Mouse (Mus musculus): ENCODE results near the gene Actrt3. TPM values are rescaled to one million over a fixed set of nuclear protein-coding genes. Genes with fewer than 3 reads are reported as not detected.
A peak's percentile ranks its signal among the peaks of the same experiment; 100 is the strongest.

Gene Actrt3
- polyA plus RNA-seq (2016; fragmentation: Nextera tagmentation; extraction: Ambion mirVana), result 0.08 TPM in 1 of 2 replicates, not detected in the other

- peak within 1 kb of the TSS; percentile 75; the same call in 1 of the 2 replicates for H3K27ac ChIP-seq
- H3K27me3 ChIP-seq (ENCODE audit: low read depth, poor library complexity, severe bottlenecking), result peaks cover 26% of the 10 kb centered on the region
- no peaks in the 10 kb centered on the region for H3K9me3 ChIP-seq (replicated peaks)
- WGBS, result under 1% methylated on average over 32 of the region's 32 CpGs
- peak; percentile 63 for DNase-seq (ENCODE audit: low spot score)
- H3K4me1 ChIP-seq, result peaks cover 27% of the 10 kb centered on the region
- peak within 1 kb of the TSS; percentile 77 for H3K4me3 ChIP-seq
- peaks cover 10% of the 10 kb centered on the region for H3K36me3 ChIP-seq
Observed at GRCm38 (mm10) chr3:30599711-30600545, at the start of gene Actrt3. TSS of gene Actrt3 (minus strand) at chr3:30599939.

GRCm38 (mm10) chr3:30648466-30648865 lies 48.7 kb upstream of the Actrt3 start:
- WGBS, result 87% methylated on average over 2 of the region's 2 CpGs
- Histone ChIP-seq H3K9me3 (replicated peaks) (no peaks in the 10 kb centered on the region), H3K36me3 (no peaks in the 10 kb centered on the region), H3K4me1 (peaks cover 28% of the 10 kb centered on the region), H3K27ac (no peak overlapping the region), H3K4me3 (no peak overlapping the region), H3K27me3 (ENCODE audit: low read depth, poor library complexity, severe bottlenecking) (peaks cover 41% of the 10 kb centered on the region)
- no peak for DNase-seq (ENCODE audit: low spot score)

- WGBS, result 2% methylated on average over 25 of the region's 25 CpGs
- Histone ChIP-seq H3K4me3 (peak within 1 kb of the TSS; percentile 55), H3K27me3 (ENCODE audit: low read depth, poor library complexity, severe bottlenecking) (peaks cover 41% of the 10 kb centered on the region), H3K36me3 (no peaks in the 10 kb centered on the region), H3K27ac (peak within 1 kb of the TSS; percentile 68; the same call in 1 of the 2 replicates), H3K9me3 (replicated peaks) (no peaks in the 10 kb centered on the region), H3K4me1 (peaks cover 28% of the 10 kb centered on the region)
- peak; percentile 80 for DNase-seq (ENCODE audit: low spot score)
Observed at GRCm38 (mm10) chr3:30647440-30648090, 47.8 kb upstream of the Actrt3 start, which contains the start of gene Lrrc34. TSS of gene Lrrc34 (minus strand) at chr3:30647869.

- Histone ChIP-seq H3K27ac (no peak overlapping the region), H3K9me3 (replicated peaks) (no peaks in the 10 kb centered on the region), H3K4me3 (peak overlapping the region; percentile 55), H3K4me1 (peaks cover 25% of the 10 kb centered on the region), H3K36me3 (no peaks in the 10 kb centered on the region), H3K27me3 (ENCODE audit: low read depth, poor library complexity, severe bottlenecking) (peaks cover 40% of the 10 kb centered on the region)
- DNase-seq (ENCODE audit: low spot score), result no peak
- 53% methylated on average over 8 of the region's 8 CpGs for WGBS
Observed at GRCm38 (mm10) chr3:30646761-30647160, 47.0 kb upstream of the Actrt3 start.

GRCm38 (mm10) chr3:30644207-30644606 lies 44.5 kb upstream of the Actrt3 start, which contains the start of gene Lrriq4:
TSS of gene Lrriq4 (plus strand) at chr3:30644507.
- no peak for DNase-seq (ENCODE audit: low spot score)
- H3K4me3 ChIP-seq, result no peak within 1 kb of the TSS
- no peaks in the 10 kb centered on the region for H3K36me3 ChIP-seq
- no peaks in the 10 kb centered on the region for H3K9me3 ChIP-seq (replicated peaks)
- H3K4me1 ChIP-seq, result peaks cover 13% of the 10 kb centered on the region
- no peak within 1 kb of the TSS for H3K27ac ChIP-seq
- H3K27me3 ChIP-seq (ENCODE audit: low read depth, poor library complexity, severe bottlenecking), result peaks cover 14% of the 10 kb centered on the region
- WGBS, result 82% methylated on average over 2 of the region's 2 CpGs

GRCm38 (mm10) chr3:30635629-30636028 lies 35.9 kb upstream of the Actrt3 start:
- H3K27ac ChIP-seq, result no peak overlapping the region
- H3K27me3 ChIP-seq (ENCODE audit: low read depth, poor library complexity, severe bottlenecking), result no peaks in the 10 kb centered on the region
- H3K36me3 ChIP-seq, result no peaks in the 10 kb centered on the region
- DNase-seq (ENCODE audit: low spot score), result no peak
- no peaks in the 10 kb centered on the region for H3K9me3 ChIP-seq (replicated peaks)
- no peak overlapping the region for H3K4me3 ChIP-seq
- WGBS, result 85% methylated on average over 4 of the region's 4 CpGs
- no peaks in the 10 kb centered on the region for H3K4me1 ChIP-seq

- Histone ChIP-seq H3K27ac (no peak overlapping the region), H3K4me1 (no peaks in the 10 kb centered on the region), H3K9me3 (replicated peaks) (no peaks in the 10 kb centered on the region), H3K4me3 (no peak overlapping the region), H3K27me3 (ENCODE audit: low read depth, poor library complexity, severe bottlenecking) (no peaks in the 10 kb centered on the region), H3K36me3 (no peaks in the 10 kb centered on the region)
- 66% methylated on average over 3 of the region's 3 CpGs for WGBS
- DNase-seq (ENCODE audit: low spot score), result no peak
Observed at GRCm38 (mm10) chr3:30633681-30634080, 33.9 kb upstream of the Actrt3 start.

GRCm38 (mm10) chr3:30620132-30620531 lies 20.4 kb upstream of the Actrt3 start:
- H3K36me3 ChIP-seq, result peaks cover 61% of the 10 kb centered on the region
- no peak overlapping the region for H3K4me3 ChIP-seq
- H3K4me1 ChIP-seq, result no peaks in the 10 kb centered on the region
- DNase-seq (ENCODE audit: low spot score), result no peak
- H3K27ac ChIP-seq, result no peak overlapping the region
- no peaks in the 10 kb centered on the region for H3K27me3 ChIP-seq (ENCODE audit: low read depth, poor library complexity, severe bottlenecking)
- H3K9me3 ChIP-seq (replicated peaks), result no peaks in the 10 kb centered on the region
- 87% methylated on average over 8 of the region's 8 CpGs for WGBS

- Histone ChIP-seq H3K27ac (no peak overlapping the region), H3K9me3 (replicated peaks) (no peaks in the 10 kb centered on the region), H3K36me3 (peaks cover 89% of the 10 kb centered on the region), H3K27me3 (ENCODE audit: low read depth, poor library complexity, severe bottlenecking) (no peaks in the 10 kb centered on the region), H3K4me1 (no peaks in the 10 kb centered on the region), H3K4me3 (no peak overlapping the region)
- WGBS, result 91% methylated on average over 4 of the region's 4 CpGs
- DNase-seq (ENCODE audit: low spot score), result no peak
Observed at GRCm38 (mm10) chr3:30610930-30611329, 11.2 kb upstream of the Actrt3 start.

- H3K4me1 ChIP-seq, result peaks cover 2% of the 10 kb centered on the region; the same call in 1 of the 2 replicates
- no peaks in the 10 kb centered on the region for H3K9me3 ChIP-seq (replicated peaks)
- peaks cover 90% of the 10 kb centered on the region for H3K36me3 ChIP-seq
- H3K27ac ChIP-seq, result no peak overlapping the region
- DNase-seq (ENCODE audit: low spot score), result no peak
- 93% methylated on average over 3 of the region's 3 CpGs for WGBS
- H3K27me3 ChIP-seq (ENCODE audit: low read depth, poor library complexity, severe bottlenecking), result no peaks in the 10 kb centered on the region
- H3K4me3 ChIP-seq, result no peak overlapping the region
Observed at GRCm38 (mm10) chr3:30608999-30609398, 9.3 kb upstream of the Actrt3 start.

GRCm38 (mm10) chr3:30603256-30603655 lies 3.5 kb upstream of the Actrt3 start:
- no peaks in the 10 kb centered on the region for H3K9me3 ChIP-seq (replicated peaks)
- peak overlapping the region; percentile 77 for H3K4me3 ChIP-seq
- H3K27me3 ChIP-seq (ENCODE audit: low read depth, poor library complexity, severe bottlenecking), result peaks cover 15% of the 10 kb centered on the region
- H3K36me3 ChIP-seq, result peaks cover 36% of the 10 kb centered on the region
- WGBS, result 53% methylated on average over 10 of the region's 10 CpGs
- peak overlapping the region; percentile 92; the same call in 1 of the 2 replicates for H3K27ac ChIP-seq
- DNase-seq (ENCODE audit: low spot score), result no peak
- H3K4me1 ChIP-seq, result peaks cover 20% of the 10 kb centered on the region

GRCm38 (mm10) chr3:30602740-30603098 lies 3.0 kb upstream of the Actrt3 start:
- Histone ChIP-seq H3K4me1 (peaks cover 20% of the 10 kb centered on the region), H3K9me3 (replicated peaks) (no peaks in the 10 kb centered on the region), H3K4me3 (peak overlapping the region; percentile 77), H3K36me3 (peaks cover 32% of the 10 kb centered on the region), H3K27me3 (ENCODE audit: low read depth, poor library complexity, severe bottlenecking) (peaks cover 20% of the 10 kb centered on the region), H3K27ac (peak overlapping the region; percentile 92)
- no peak for DNase-seq (ENCODE audit: low spot score)
- under 1% methylated on average over 27 of the region's 27 CpGs for WGBS

Measured in limb, embryonic 10.5 days (tissue).